Mouse (Mus musculus): ENCODE results near the gene Dut. TPM values are rescaled to one million over a fixed set of nuclear protein-coding genes. Genes with fewer than 3 reads are reported as not detected.

Dut gene
- polyA plus RNA-seq, 1 experiment from 2014 or later: 97.6 TPM

- ATAC-seq (ENCODE audit: insufficient read depth, low FRiP score): no peak
- Histone ChIP-seq H3K4me1 (ENCODE audit: control insufficient read depth, insufficient read depth, low read length) (no peaks in the 10 kb centered on the region), H3K27ac (ENCODE audit: low read length) (no peak overlapping the region), H3K4me2 (ENCODE audit: low read depth, low read length) (no peak overlapping the region), H3K9ac (ENCODE audit: low read length) (no peak overlapping the region), H3K4me3 (replicated peaks; ENCODE audit: low read length) (no peak overlapping the region), H3K36me3 (ENCODE audit: control insufficient read depth, insufficient read depth, low read length) (peaks cover 14% of the 10 kb centered on the region), H3K9me3 (replicated peaks; ENCODE audit: control insufficient read depth, low read length) (no peaks in the 10 kb centered on the region), H3K27me3 (ENCODE audit: control insufficient read depth, insufficient read depth, low read length) (no peaks in the 10 kb centered on the region)
- 82% methylated on average over 3 of the region's 3 CpGs for WGBS
These were observed 58.7 kb downstream of the Dut start for GRCm38 (mm10) chr2:125305671-125306070.

Other genes starting within 250 kb of the Dut start
- gene Slc24a5, start 179.1 kb upstream of the Dut start, polyA plus RNA-seq (2015; fragmentation: Nextera tagmentation; extraction: Ambion mirVana): 1.9 and 2.1 TPM in 2 replicates
- 57.7 and 66.0 TPM in 2 replicates for gene Myef2, start 123.5 kb upstream of the Dut start, polyA plus RNA-seq (2015; fragmentation: Nextera tagmentation; extraction: Ambion mirVana)
- gene Ctxn2, start 110.5 kb upstream of the Dut start, polyA plus RNA-seq (2015; fragmentation: Nextera tagmentation; extraction: Ambion mirVana): not detected in 2 replicates
- gene Slc12a1, start 94.7 kb upstream of the Dut start, polyA plus RNA-seq (2015; fragmentation: Nextera tagmentation; extraction: Ambion mirVana): not detected in 2 replicates

Data from stomach, embryonic 16.5 days (tissue).